Mouse (Mus musculus): ENCODE data around the gene Cbr2. TPM values are rescaled to one million over a fixed set of nuclear protein-coding genes. Genes with fewer than 3 reads are reported as not detected.
"Not testable (repeated sequence)": the region's sequence is repeated elsewhere in the genome, so short reads cannot be mapped to it uniquely, and the experiment has no call there.

Gene Cbr2
- 0.13 TPM in 1 of 2 replicates, not detected in the other for polyA plus RNA-seq (2016; fragmentation: Nextera tagmentation; extraction: Ambion mirVana)

- Histone ChIP-seq H3K4me1 (peaks cover 15% of the 10 kb centered on the region), H3K9ac (no peak within 1 kb of the TSS), H3K4me2 (no peak within 1 kb of the TSS), H3K4me3 (no peak within 1 kb of the TSS), H3K27me3 (replicated peaks) (peaks cover 40% of the 10 kb centered on the region), H3K36me3 (no peaks in the 10 kb centered on the region), H3K27ac (no peak within 1 kb of the TSS), H3K9me3 (replicated peaks) (no peaks in the 10 kb centered on the region)
- 66% methylated on average over 12 of the region's 12 CpGs for WGBS (ENCODE audit: insufficient replicate concordance)
- no peak for ATAC-seq
These were observed at the start of gene Cbr2 for GRCm38 (mm10) chr11:120731858-120732680. Cbr2 (minus strand) TSS chr11:120732114.

GRCm38 (mm10) chr11:120781361-120781760 lies 49.4 kb upstream of the Cbr2 start:
- H3K4me2 ChIP-seq; H3K4me3 ChIP-seq; H3K27ac ChIP-seq; H3K9me3 ChIP-seq (replicated peaks); H3K9ac ChIP-seq; ATAC-seq: not testable (repeated sequence)
- 92% methylated on average over 6 of the region's 6 CpGs for WGBS (ENCODE audit: insufficient replicate concordance)
- Histone ChIP-seq H3K27me3 (replicated peaks) (peaks cover 14% of the 10 kb centered on the region), H3K4me1 (peaks cover 35% of the 10 kb centered on the region), H3K36me3 (peaks cover 29% of the 10 kb centered on the region)

- Histone ChIP-seq H3K9ac (no peak overlapping the region), H3K4me1 (peaks cover 26% of the 10 kb centered on the region), H3K4me2 (no peak overlapping the region), H3K4me3 (no peak overlapping the region), H3K27me3 (replicated peaks) (peaks cover 14% of the 10 kb centered on the region), H3K36me3 (peaks cover 18% of the 10 kb centered on the region), H3K9me3 (replicated peaks) (no peaks in the 10 kb centered on the region), H3K27ac (no peak overlapping the region)
- WGBS (ENCODE audit: insufficient replicate concordance), result 79% methylated on average over 1 of the region's 1 CpGs
- ATAC-seq, result no peak
These were observed 48.0 kb upstream of the Cbr2 start for GRCm38 (mm10) chr11:120779876-120780275.

- no peak for ATAC-seq
- 44% methylated on average over 6 of the region's 6 CpGs for WGBS (ENCODE audit: insufficient replicate concordance)
- peaks cover 18% of the 10 kb centered on the region for H3K27me3 ChIP-seq (replicated peaks)
- H3K4me3 ChIP-seq, result no peak overlapping the region
- H3K4me1 ChIP-seq, result peaks cover 8% of the 10 kb centered on the region; the same call in 1 of the 2 replicates
- no peak overlapping the region for H3K4me2 ChIP-seq
- peaks cover 16% of the 10 kb centered on the region for H3K36me3 ChIP-seq
- H3K9ac ChIP-seq, result no peak overlapping the region
- H3K9me3 ChIP-seq (replicated peaks), result no peaks in the 10 kb centered on the region
- no peak overlapping the region for H3K27ac ChIP-seq
These were observed 45.2 kb upstream of the Cbr2 start for GRCm38 (mm10) chr11:120777123-120777522.

GRCm38 (mm10) chr11:120775774-120776469 lies 44.0 kb upstream of the Cbr2 start:
- Histone ChIP-seq H3K36me3 (peaks cover 8% of the 10 kb centered on the region), H3K4me3 (no peak overlapping the region), H3K9me3 (replicated peaks) (no peaks in the 10 kb centered on the region), H3K27me3 (replicated peaks) (peaks cover 16% of the 10 kb centered on the region), H3K4me1 (peaks cover 8% of the 10 kb centered on the region; the same call in 1 of the 2 replicates), H3K9ac (no peak overlapping the region), H3K4me2 (no peak overlapping the region), H3K27ac (no peak overlapping the region)
- WGBS (ENCODE audit: insufficient replicate concordance), result 23% methylated on average over 15 of the region's 15 CpGs
- peak; percentile 81 for ATAC-seq

GRCm38 (mm10) chr11:120773463-120774190 lies 41.7 kb upstream of the Cbr2 start:
- H3K4me3 ChIP-seq, result no peak overlapping the region
- H3K9ac ChIP-seq, result no peak overlapping the region
- H3K27me3 ChIP-seq (replicated peaks), result peaks cover 16% of the 10 kb centered on the region
- no peak overlapping the region for H3K27ac ChIP-seq
- H3K36me3 ChIP-seq, result no peaks in the 10 kb centered on the region
- no peak for ATAC-seq
- WGBS (ENCODE audit: insufficient replicate concordance), result 72% methylated on average over 7 of the region's 7 CpGs
- H3K4me2 ChIP-seq, result no peak overlapping the region
- 0 out of 2 replicates have a peak, but pooled peaks cover 4% of the 10 kb centered on the region for H3K9me3 ChIP-seq (replicated peaks)
- peaks cover 8% of the 10 kb centered on the region; the same call in 1 of the 2 replicates for H3K4me1 ChIP-seq

- Histone ChIP-seq H3K27ac (no peak overlapping the region), H3K27me3 (replicated peaks) (peaks cover 14% of the 10 kb centered on the region; the same call in 1 of the 2 replicates), H3K4me1 (peaks cover 8% of the 10 kb centered on the region; the same call in 1 of the 2 replicates), H3K9me3 (replicated peaks) (0 out of 2 replicates have a peak, but pooled peaks cover 4% of the 10 kb centered on the region), H3K36me3 (no peaks in the 10 kb centered on the region), H3K9ac (no peak overlapping the region), H3K4me2 (no peak overlapping the region), H3K4me3 (no peak overlapping the region)
- WGBS (ENCODE audit: insufficient replicate concordance), result 73% methylated on average over 3 of the region's 3 CpGs
- ATAC-seq, result no peak
These were observed 40.8 kb upstream of the Cbr2 start for GRCm38 (mm10) chr11:120772749-120773148.

GRCm38 (mm10) chr11:120768206-120768605 lies 36.3 kb upstream of the Cbr2 start:
- H3K27ac ChIP-seq, result no peak overlapping the region
- 73% methylated on average over 1 of the region's 1 CpGs for WGBS (ENCODE audit: insufficient replicate concordance)

GRCm38 (mm10) chr11:120767023-120767422 lies 35.1 kb upstream of the Cbr2 start:
- not testable (repeated sequence) for ATAC-seq; H3K9me3 ChIP-seq (replicated peaks); H3K36me3 ChIP-seq; H3K27ac ChIP-seq; H3K4me3 ChIP-seq; H3K4me1 ChIP-seq; H3K4me2 ChIP-seq; H3K9ac ChIP-seq
- 16% methylated on average over 4 of the region's 7 CpGs for WGBS (ENCODE audit: insufficient replicate concordance)
- H3K27me3 ChIP-seq (replicated peaks), result peaks cover 47% of the 10 kb centered on the region

More at GRCm38 (mm10) chr11:120768206-120768605, 36.3 kb upstream of the Cbr2 start:
- H3K36me3 ChIP-seq, result no peaks in the 10 kb centered on the region
- H3K4me1 ChIP-seq, result no peaks in the 10 kb centered on the region
- no peak for ATAC-seq
- no peak overlapping the region for H3K4me3 ChIP-seq
- H3K9ac ChIP-seq, result no peak overlapping the region
- H3K4me2 ChIP-seq, result no peak overlapping the region
- 0 out of 2 replicates have a peak, but pooled peaks cover 4% of the 10 kb centered on the region for H3K9me3 ChIP-seq (replicated peaks)
- peaks cover 40% of the 10 kb centered on the region for H3K27me3 ChIP-seq (replicated peaks)

GRCm38 (mm10) chr11:120763121-120763999 lies 31.4 kb upstream of the Cbr2 start:
- not testable (repeated sequence) for H3K4me3 ChIP-seq, H3K36me3 ChIP-seq, H3K9ac ChIP-seq, H3K4me1 ChIP-seq, H3K27ac ChIP-seq, H3K4me2 ChIP-seq
- Histone ChIP-seq H3K27me3 (replicated peaks) (peaks cover 56% of the 10 kb centered on the region), H3K9me3 (replicated peaks) (peaks cover 15% of the 10 kb centered on the region)
- 14% methylated on average over 10 of the region's 23 CpGs for WGBS (ENCODE audit: insufficient replicate concordance)
- peak; percentile 51; the same call in 1 of the 2 replicates for ATAC-seq

- peaks cover 22% of the 10 kb centered on the region for H3K9me3 ChIP-seq (replicated peaks)
- not testable (repeated sequence) for H3K27ac ChIP-seq, ATAC-seq, H3K4me1 ChIP-seq, H3K4me3 ChIP-seq, H3K36me3 ChIP-seq, H3K4me2 ChIP-seq, H3K9ac ChIP-seq
- 25% methylated on average over 14 of the region's 14 CpGs for WGBS (ENCODE audit: insufficient replicate concordance)
- peaks cover 53% of the 10 kb centered on the region for H3K27me3 ChIP-seq (replicated peaks)
These were observed 30.7 kb upstream of the Cbr2 start, which contains the start of gene Hmga1b for GRCm38 (mm10) chr11:120762672-120763041. Hmga1b (plus strand) TSS chr11:120762794.

Measured in liver, embryonic 12.5 days (tissue).